Mouse (Mus musculus) lung, postnatal 0 days (tissue): ENCODE results near the gene Gm20604. TPM values are rescaled to one million over a fixed set of nuclear protein-coding genes. Genes with fewer than 3 reads are reported as not detected.

Experiments used
- ATAC-seq: fragments of 200-750 bp; cut with Nextera tagmentation; 2 replicates; pipeline ENCODE4 v1.8.0; 2017; ENCODE audit warnings: moderate library complexity
- DNase-seq: peaks from one replicate; pipeline ENCODE4 v3.0.0-alpha.2; 2016; ENCODE audit warnings: low spot score
- H3K27ac ChIP-seq: fragments of 300-500 bp; sonication (generic); 2 replicates; pipeline ENCODE4 v1.5.1; 2014; ENCODE audit warnings: antibody characterized with exemption, mild to moderate bottlenecking, low read length, mixed read lengths
- H3K27me3 ChIP-seq: fragments of 300-500 bp; sonication (generic); replicated peaks from 2 replicates; pipeline ENCODE4 v1.6.1; 2014; ENCODE audit warnings: low read length, mixed read lengths; ENCODE audit not compliant: insufficient read depth
- H3K36me3 ChIP-seq: fragments of 300-500 bp; sonication (generic); 2 replicates; pipeline ENCODE4 v1.6.1; 2014; ENCODE audit warnings: low read length, mixed read lengths; ENCODE audit not compliant: insufficient read depth
- H3K4me1 ChIP-seq: fragments of 300-500 bp; sonication (generic); 2 replicates; pipeline ENCODE4 v1.6.1; 2014; ENCODE audit warnings: antibody characterized with exemption, low read depth, low read length, mixed read lengths; ENCODE audit not compliant: insufficient read depth
- H3K4me2 ChIP-seq: fragments of 300-500 bp; sonication (generic); replicated peaks from 2 replicates; pipeline ENCODE4 v1.6.1; 2014; ENCODE audit warnings: low read depth, mild to moderate bottlenecking, low read length, moderate library complexity, mixed read lengths
- H3K4me3 ChIP-seq: fragments of 300-500 bp; sonication (generic); 2 replicates; pipeline ENCODE4 v1.5.1; 2014; ENCODE audit warnings: low read depth, low read length
- H3K9ac ChIP-seq: fragments of 300-500 bp; sonication (generic); replicated peaks from 2 replicates; pipeline ENCODE4 v1.6.1; 2014; ENCODE audit warnings: low read depth, mild to moderate bottlenecking
- H3K9me3 ChIP-seq: fragments of 300-500 bp; sonication (generic); 2 replicates; pipeline ENCODE4 v1.6.1; 2016; ENCODE audit warnings: low read length, mixed read lengths
- CTCF ChIP-seq: IDR thresholded peaks from 2 replicates; pipeline ENCODE4 v1.5.1; 2016; ENCODE audit warnings: antibody characterized with exemption, mild to moderate bottlenecking
- EP300 ChIP-seq: IDR thresholded peaks from 2 replicates; pipeline ENCODE4 v1.6.1; 2016; ENCODE audit warnings: antibody characterized with exemption, mild to moderate bottlenecking, control low read depth
- WGBS: fragments of 180-500 bp; shearing (Covaris S2); extraction: QIAGEN DNeasy Blood & Tissue Kit; methylation state at CpG from one replicate; pipeline ENCODE4 v1.1.7; 2014; 5-methylcytosine and 5-hydroxymethylcytosine counted together
- polyA plus RNA-seq: library from polyadenylated mRNA; unstranded; fragments of >200 nt; fragmentation: Nextera tagmentation; extraction: Ambion mirVana; gene quantifications from 2 replicates; pipeline ENCODE4 v1.2.1, GENCODE M21; 2015

Gene Gm20604
- polyA plus RNA-seq, 1 experiment from 2014 or later = 11.8 TPM

GRCm38 (mm10) chr12:102744839-102745238, 13.6 kb downstream of the Gm20604 start:
- ATAC-seq (no peak), DNase-seq (peak; percentile 52)
- 46% methylated on average over 6 of the region's 6 CpGs for WGBS
- TF ChIP-seq EP300 = no peak
- TF ChIP-seq CTCF = 0 out of 2 replicates have a peak, but pooled peaks have one; percentile 17
- H3K36me3 ChIP-seq = no peaks in the 10 kb centered on the region
- no peak overlapping the region for H3K27ac ChIP-seq
- no peaks in the 10 kb centered on the region for H3K9me3 ChIP-seq
- no peaks in the 10 kb centered on the region for H3K27me3 ChIP-seq
- H3K4me1 ChIP-seq = peaks cover 5% of the 10 kb centered on the region; the same call in 1 of the 2 replicates
- no peak overlapping the region for H3K9ac ChIP-seq
- peak overlapping the region; percentile 92; the same call in 1 of the 2 replicates for H3K4me2 ChIP-seq
- H3K4me3 ChIP-seq = 0 out of 2 replicates have a peak overlapping the region, but pooled peaks have one; percentile 74

- under 1% methylated on average over 62 of the region's 63 CpGs for WGBS
- ATAC-seq (peak; percentile 99), DNase-seq (peak; percentile 96)
- H3K9me3 ChIP-seq = no peaks in the 10 kb centered on the region
- H3K27ac ChIP-seq = peak within 1 kb of the TSS; percentile 94
- H3K36me3 ChIP-seq = no peaks in the 10 kb centered on the region
- peak within 1 kb of the TSS; percentile 92 for H3K4me2 ChIP-seq
- H3K4me3 ChIP-seq = peak within 1 kb of the TSS; percentile 74
- H3K9ac ChIP-seq = peak within 1 kb of the TSS; percentile 73
- peaks cover 5% of the 10 kb centered on the region; the same call in 1 of the 2 replicates for H3K4me1 ChIP-seq
- TF ChIP-seq CTCF = no peak
- no peak for TF ChIP-seq EP300
- H3K27me3 ChIP-seq = no peaks in the 10 kb centered on the region
Measured at GRCm38 (mm10) chr12:102743589-102744574, 14.6 kb downstream of the Gm20604 start, which contains the start of the genes Moap1 and Tmem251. Moap1 (minus strand) TSS chr12:102743661. Tmem251 (plus strand) TSS chr12:102743762.

GRCm38 (mm10) chr12:102743036-102743588, 15.4 kb downstream of the Gm20604 start:
- H3K9ac ChIP-seq = peak overlapping the region; percentile 73
- DNase-seq (no peak), ATAC-seq (peak; percentile 4)
- no peaks in the 10 kb centered on the region for H3K36me3 ChIP-seq
- H3K9me3 ChIP-seq = no peaks in the 10 kb centered on the region
- 4% methylated on average over 33 of the region's 33 CpGs for WGBS
- no peaks in the 10 kb centered on the region for H3K27me3 ChIP-seq
- TF ChIP-seq CTCF (no peak), EP300 (no peak)
- H3K4me1 ChIP-seq = peaks cover 5% of the 10 kb centered on the region; the same call in 1 of the 2 replicates
- H3K4me2 ChIP-seq = peak overlapping the region; percentile 92
- H3K4me3 ChIP-seq = peak overlapping the region; percentile 74
- peak overlapping the region; percentile 94 for H3K27ac ChIP-seq

GRCm38 (mm10) chr12:102742056-102742455, 16.4 kb downstream of the Gm20604 start:
- ATAC-seq (no peak), DNase-seq (no peak)
- Histone ChIP-seq H3K4me2 (no peak overlapping the region), H3K27ac (no peak overlapping the region), H3K9ac (no peak overlapping the region), H3K27me3 (no peaks in the 10 kb centered on the region), H3K4me3 (no peak overlapping the region), H3K4me1 (peaks cover 5% of the 10 kb centered on the region; the same call in 1 of the 2 replicates), H3K36me3 (no peaks in the 10 kb centered on the region), H3K9me3 (no peaks in the 10 kb centered on the region)
- 69% methylated on average over 7 of the region's 7 CpGs for WGBS
- TF ChIP-seq EP300 = no peak
- no peak for TF ChIP-seq CTCF

GRCm38 (mm10) chr12:102740285-102740684, 18.2 kb downstream of the Gm20604 start:
- no peak overlapping the region for H3K27ac ChIP-seq
- H3K4me3 ChIP-seq = no peak overlapping the region
- TF ChIP-seq EP300 (no peak), CTCF (peak; percentile 69)
- no peaks in the 10 kb centered on the region for H3K27me3 ChIP-seq
- no peak overlapping the region for H3K4me2 ChIP-seq
- DNase-seq (peak; percentile 42), ATAC-seq (no peak)
- H3K9ac ChIP-seq = no peak overlapping the region
- H3K9me3 ChIP-seq = no peaks in the 10 kb centered on the region
- no peaks in the 10 kb centered on the region for H3K36me3 ChIP-seq
- peaks cover 5% of the 10 kb centered on the region; the same call in 1 of the 2 replicates for H3K4me1 ChIP-seq
- WGBS = 59% methylated on average over 3 of the region's 3 CpGs

GRCm38 (mm10) chr12:102739096-102739495, 19.4 kb downstream of the Gm20604 start:
- ATAC-seq (no peak), DNase-seq (no peak)
- H3K9ac ChIP-seq = no peak overlapping the region
- 68% methylated on average over 5 of the region's 5 CpGs for WGBS
- no peaks in the 10 kb centered on the region for H3K9me3 ChIP-seq
- no peaks in the 10 kb centered on the region for H3K4me1 ChIP-seq
- TF ChIP-seq EP300 (no peak), CTCF (no peak)
- no peak overlapping the region for H3K4me3 ChIP-seq
- H3K27ac ChIP-seq = no peak overlapping the region
- H3K27me3 ChIP-seq = no peaks in the 10 kb centered on the region
- no peak overlapping the region for H3K4me2 ChIP-seq
- H3K36me3 ChIP-seq = no peaks in the 10 kb centered on the region
